Mouse (Mus musculus): ENCODE data around the gene Ank2. TPM values are rescaled to one million over a fixed set of nuclear protein-coding genes. Genes with fewer than 3 reads are reported as not detected.

The Ank2 gene
- total RNA-seq, 2 experiments from 2014 or later, result 730 to 767 TPM

GRCm38 (mm10) chr3:127395202-127395601, 103.9 kb downstream of the Ank2 start:
- DNase-seq (ENCODE audit: low spot score in 2 of 2), result peak in 1 of 2 experiments; percentile 16
- Histone ChIP-seq H3K4me3 (no peak overlapping the region), H3K27ac (no peak overlapping the region; the same call in 1 of the 2 replicates)
- no peak for TF ChIP-seq CTCF (conservative IDR thresholded peaks at IDR 0.05)

- Histone ChIP-seq H3K27ac (peak overlapping the region; percentile 36; the same call in 1 of the 2 replicates), H3K4me3 (no peak overlapping the region)
- TF ChIP-seq CTCF (conservative IDR thresholded peaks at IDR 0.05), result no peak
- no peak for DNase-seq (ENCODE audit: low spot score in 2 of 2)
These were observed 112.1 kb downstream of the Ank2 start for GRCm38 (mm10) chr3:127387016-127387517.

DNA sequence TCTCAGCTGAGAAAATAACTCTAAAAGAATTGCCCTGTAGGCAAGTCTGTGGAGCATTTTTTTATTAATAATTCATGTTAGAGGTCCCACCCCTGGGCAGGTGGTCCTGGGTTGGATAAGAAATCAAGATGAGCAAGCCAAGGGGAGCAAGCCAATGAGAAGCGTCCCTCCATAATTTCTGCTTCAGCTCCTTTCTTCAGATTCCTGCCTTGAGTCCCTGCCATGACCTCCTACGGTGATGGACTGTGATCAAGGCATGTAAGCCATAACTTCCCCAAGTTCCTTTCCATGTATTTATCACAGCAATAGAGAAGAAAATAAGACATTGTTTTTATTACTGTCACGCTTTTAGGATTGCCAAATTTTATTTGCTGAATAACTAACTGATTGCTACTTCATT, 115.9 kb downstream of the Ank2 start:
- DNase-seq (ENCODE audit: low spot score in 2 of 2), result no peak
- TF ChIP-seq CTCF (conservative IDR thresholded peaks at IDR 0.05), result no peak

DNA sequence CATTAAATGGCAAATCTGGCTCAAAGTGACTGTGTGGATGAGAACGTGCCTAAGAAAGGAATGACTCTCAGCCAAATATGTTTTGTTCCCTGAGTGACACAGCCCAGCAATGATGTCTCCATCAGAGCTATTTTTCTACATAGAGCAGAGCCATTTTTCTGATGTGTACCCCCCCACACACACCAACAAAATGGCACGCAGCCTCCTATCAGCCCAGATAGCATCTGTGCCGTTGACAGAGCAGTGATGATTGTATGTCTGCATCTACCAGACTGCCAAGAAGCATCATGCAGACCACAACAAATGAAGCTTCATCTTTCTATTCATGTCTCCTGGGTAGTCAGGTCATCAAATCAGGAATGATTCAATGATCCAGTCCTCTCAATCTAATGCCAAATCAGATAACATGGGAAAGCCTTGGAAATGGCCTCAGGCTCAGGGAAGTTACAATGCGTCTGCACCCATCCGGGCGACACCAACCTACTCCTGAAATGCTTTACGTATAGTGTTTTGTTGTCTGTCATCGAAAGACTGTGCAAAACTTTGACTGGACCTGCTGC, 122.2 kb downstream of the Ank2 start:
- H3K27ac ChIP-seq, result peak overlapping the region; percentile 74
- H3K4me3 ChIP-seq, result no peak overlapping the region
- no peak for TF ChIP-seq CTCF (conservative IDR thresholded peaks at IDR 0.05)
- DNase-seq (ENCODE audit: low spot score in 2 of 2), result peak in 1 of 2 experiments; percentile 51

More for the DNA sequence above, 115.9 kb downstream of the Ank2 start:
- Histone ChIP-seq H3K4me3 (no peak overlapping the region), H3K27ac (no peak overlapping the region)

GRCm38 (mm10) chr3:127375956-127376660, 123.0 kb downstream of the Ank2 start:
- Histone ChIP-seq H3K27ac (peak overlapping the region; percentile 74), H3K4me3 (peak overlapping the region; percentile 22)
- peak in 1 of 2 experiments; percentile 26 for DNase-seq (ENCODE audit: low spot score in 2 of 2)
- no peak for TF ChIP-seq CTCF (conservative IDR thresholded peaks at IDR 0.05)

GRCm38 (mm10) chr3:127374190-127374710, 124.9 kb downstream of the Ank2 start:
- Histone ChIP-seq H3K4me3 (no peak overlapping the region), H3K27ac (no peak overlapping the region)
- DNase-seq (ENCODE audit: low spot score in 2 of 2), result no peak
- TF ChIP-seq CTCF (conservative IDR thresholded peaks at IDR 0.05), result no peak

DNA sequence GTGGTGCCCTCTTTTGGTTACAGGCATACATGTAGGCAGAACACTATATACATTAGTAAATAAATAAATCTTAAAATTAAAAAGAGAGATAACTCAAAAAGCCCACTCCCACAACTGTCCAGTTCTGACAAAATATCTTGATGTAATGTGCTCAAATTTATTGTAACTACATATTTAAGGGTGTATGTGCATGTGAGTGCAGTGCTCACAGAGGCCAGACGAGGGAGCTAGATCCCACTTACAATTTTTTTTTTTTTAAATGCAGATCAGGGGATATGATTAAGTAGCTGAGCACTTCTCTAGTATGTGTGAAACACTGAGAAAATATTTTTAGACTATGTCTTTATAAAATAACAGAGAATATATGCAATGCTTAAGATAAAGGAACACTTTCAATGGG, 127.4 kb downstream of the Ank2 start:
- Histone ChIP-seq H3K27ac (no peak overlapping the region), H3K4me3 (no peak overlapping the region)
- peak; percentile 59 for TF ChIP-seq CTCF (conservative IDR thresholded peaks at IDR 0.05)
- DNase-seq (ENCODE audit: low spot score in 2 of 2), result no peak

- H3K27ac ChIP-seq, result no peak overlapping the region
- TF ChIP-seq CTCF (conservative IDR thresholded peaks at IDR 0.05), result no peak
- H3K4me3 ChIP-seq, result no peak overlapping the region
- DNase-seq (ENCODE audit: low spot score in 2 of 2), result no peak
These were observed 129.6 kb downstream of the Ank2 start for GRCm38 (mm10) chr3:127369529-127369928.

GRCm38 (mm10) chr3:127367450-127367849, 131.7 kb downstream of the Ank2 start:
- TF ChIP-seq CTCF (conservative IDR thresholded peaks at IDR 0.05), result no peak
- H3K27ac ChIP-seq, result no peak overlapping the region

DNA sequence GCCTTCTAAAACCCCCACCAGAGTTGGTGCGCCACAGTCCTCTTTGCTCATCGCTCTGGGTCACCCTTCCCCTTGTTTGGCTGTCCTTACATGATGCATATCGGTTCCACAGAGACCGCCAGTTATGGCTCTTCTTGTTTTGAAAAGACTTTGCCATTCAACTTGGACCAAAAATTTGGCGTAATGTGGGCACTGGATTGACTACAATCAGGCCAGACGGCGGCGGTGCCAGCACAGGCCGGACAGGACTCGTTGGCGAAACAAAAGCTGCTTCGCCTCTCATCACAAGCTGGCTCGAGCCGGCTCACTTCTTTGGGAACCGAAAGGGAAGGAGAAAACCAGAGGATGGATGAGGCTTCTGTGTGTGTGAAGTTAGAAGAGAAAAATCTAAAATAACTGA, 135.6 kb downstream of the Ank2 start:
- DNase-seq (ENCODE audit: low spot score in 2 of 2), result peak in 1 of 2 experiments; percentile 32
- Histone ChIP-seq H3K27ac (peak overlapping the region; percentile 63), H3K4me3 (peak overlapping the region; percentile 27; the same call in 1 of the 2 replicates)
- no peak for TF ChIP-seq CTCF (conservative IDR thresholded peaks at IDR 0.05)

More at GRCm38 (mm10) chr3:127367450-127367849, 131.7 kb downstream of the Ank2 start:
- H3K4me3 ChIP-seq, result no peak overlapping the region
- no peak for DNase-seq (ENCODE audit: low spot score in 2 of 2)

DNA sequence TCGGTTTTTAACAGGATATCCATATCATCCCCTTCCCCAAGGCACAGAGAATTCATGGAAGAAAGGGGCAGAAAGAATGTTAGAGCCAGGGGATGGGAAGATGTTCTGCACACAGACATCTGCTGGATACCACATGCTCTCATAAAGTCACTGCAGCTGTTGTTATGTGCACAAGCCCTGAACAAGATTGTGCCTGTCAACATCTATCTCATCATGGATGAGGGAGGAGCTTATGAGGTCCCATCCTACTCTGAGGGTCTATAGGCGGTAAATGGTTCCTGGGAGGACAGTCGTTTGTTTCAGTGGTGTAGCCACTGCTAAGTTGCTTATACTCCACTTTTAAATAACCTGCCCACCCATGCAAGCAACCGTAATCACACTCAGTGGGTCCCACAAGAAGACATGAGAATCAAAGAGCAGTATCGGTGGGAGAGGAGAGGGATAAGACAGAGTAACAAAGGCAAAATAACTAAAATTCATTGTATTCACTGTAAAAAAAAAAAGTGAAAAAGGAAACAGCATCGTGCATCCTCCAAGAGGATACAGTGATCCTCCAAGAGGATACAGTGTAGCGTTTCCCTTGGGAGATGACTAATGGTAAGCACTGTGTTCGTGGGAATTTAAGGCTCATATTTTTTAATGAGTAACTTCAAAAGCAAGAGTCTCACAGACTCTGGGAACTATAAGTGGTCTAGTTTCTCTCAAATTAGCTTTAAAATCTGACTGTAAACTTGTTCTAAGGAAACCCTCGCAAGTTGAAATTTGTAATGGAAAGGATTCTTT, 136.3 kb downstream of the Ank2 start:
- DNase-seq (ENCODE audit: low spot score in 2 of 2), result no peak
- TF ChIP-seq CTCF (conservative IDR thresholded peaks at IDR 0.05), result no peak
- H3K27ac ChIP-seq, result peak overlapping the region; percentile 63; the same call in 1 of the 2 replicates
- H3K4me3 ChIP-seq, result no peak overlapping the region

DNA sequence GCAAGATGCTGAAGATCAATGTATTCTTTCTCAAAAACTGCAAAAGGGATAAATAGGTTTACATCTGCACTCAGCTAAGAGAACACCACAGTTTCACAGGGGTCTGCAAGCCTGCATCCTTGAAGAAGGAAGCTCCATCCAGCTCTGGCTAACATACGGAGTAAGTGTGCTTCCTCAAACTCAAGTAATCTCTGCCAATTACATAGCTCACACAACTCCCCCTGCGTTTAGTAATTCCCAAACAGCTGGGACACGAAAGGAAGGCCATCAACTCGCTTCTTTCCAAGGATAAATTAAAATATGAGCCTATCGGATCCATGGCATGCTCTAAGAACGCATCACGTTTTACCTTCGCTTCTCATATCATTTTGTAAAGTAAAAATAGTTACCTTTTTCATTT, 137.3 kb downstream of the Ank2 start:
- Histone ChIP-seq H3K4me3 (no peak overlapping the region), H3K27ac (no peak overlapping the region)
- no peak for TF ChIP-seq CTCF (conservative IDR thresholded peaks at IDR 0.05)
- no peak for DNase-seq (ENCODE audit: low spot score in 2 of 2)

- no peak for TF ChIP-seq CTCF (conservative IDR thresholded peaks at IDR 0.05)
- no peak overlapping the region for H3K27ac ChIP-seq
- H3K4me3 ChIP-seq, result no peak overlapping the region
These were observed 137.8 kb downstream of the Ank2 start for GRCm38 (mm10) chr3:127361384-127361783.

More at GRCm38 (mm10) chr3:127361384-127361783, 137.8 kb downstream of the Ank2 start:
- no peak for DNase-seq (ENCODE audit: low spot score in 2 of 2)
